Mouse (Mus musculus) WW6 (cell line): ENCODE results near the gene Syce1.
"Not testable (repeated sequence)": the region's sequence is repeated elsewhere in the genome, so short reads cannot be mapped to it uniquely, and the experiment has no call there.

Experiments used
- DNase-seq: peaks from one replicate; pipeline ENCODE4 v3.0.0-alpha.2; 2013; ENCODE audit warnings: low read depth, low spot score

Syce1 gene

DNA sequence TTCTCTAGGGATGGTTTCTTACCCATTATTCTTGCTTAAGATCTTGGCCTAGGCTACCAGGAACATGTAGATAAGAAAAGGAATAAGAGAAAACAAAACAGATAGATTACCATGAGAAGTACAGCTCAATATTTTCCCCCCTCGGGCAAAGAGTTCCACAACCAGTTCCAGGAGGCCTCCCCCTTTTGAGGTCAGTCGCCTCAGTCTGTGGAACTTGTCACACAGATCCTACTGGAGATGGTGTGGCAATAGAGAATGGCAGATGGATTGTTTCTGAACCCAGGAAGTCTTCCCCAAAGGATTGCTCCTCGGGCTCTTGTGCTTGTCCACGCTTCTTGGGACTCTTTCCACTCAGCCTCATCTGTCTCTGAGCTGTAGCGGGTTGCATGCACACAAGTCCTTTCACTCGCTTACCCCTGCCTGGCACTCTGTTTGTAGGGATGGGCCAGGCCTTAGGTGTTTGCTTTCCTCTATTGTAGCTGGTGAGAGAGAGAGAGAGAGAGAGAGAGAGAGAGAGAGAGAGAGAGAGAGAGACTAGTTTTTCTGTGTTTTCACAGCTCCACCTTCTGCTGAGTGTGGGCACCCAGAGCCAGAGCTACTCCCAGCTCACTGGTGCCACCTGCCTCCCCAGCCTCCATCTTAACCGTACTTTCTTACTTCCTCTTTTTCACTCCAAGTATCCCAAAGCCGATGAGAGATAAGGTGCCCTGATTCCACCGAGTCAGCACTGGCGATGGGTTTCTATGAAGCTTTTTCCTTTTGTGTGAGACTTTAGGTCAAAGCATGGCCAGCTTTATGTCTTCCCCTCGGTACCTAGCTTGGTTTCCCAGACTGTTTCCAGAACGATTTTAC lies 21.5 kb downstream of the Syce1 start:
- DNase-seq: no peak

DNA sequence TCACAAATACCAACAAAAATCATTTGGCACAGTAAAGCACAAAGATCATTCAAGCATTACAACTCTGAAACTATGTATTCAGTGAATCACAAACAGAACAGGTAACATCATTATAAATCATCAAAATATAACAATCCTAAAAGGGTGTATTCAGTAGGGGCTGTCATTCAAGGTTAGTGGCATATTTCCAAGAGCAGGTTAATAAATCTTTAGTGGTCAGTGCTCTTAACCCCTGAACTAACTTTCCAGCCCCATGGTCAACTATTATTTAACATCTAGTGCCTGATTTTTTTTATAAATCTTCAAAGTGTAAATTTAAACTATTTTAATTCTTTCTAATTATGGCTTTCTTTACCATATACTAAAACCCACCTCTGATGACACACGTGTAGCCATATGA lies 22.3 kb downstream of the Syce1 start:
- DNase-seq: not testable (repeated sequence)

- no peak for DNase-seq
These were observed 24.1 kb downstream of the Syce1 start, which contains the start of gene Cyp2e1 for GRCm38 (mm10) chr7:140763447-140764020. Cyp2e1 (plus strand) TSS chr7:140763739.

- no peak for DNase-seq
These were observed 27.0 kb downstream of the Syce1 start for GRCm38 (mm10) chr7:140760647-140761046.

DNA sequence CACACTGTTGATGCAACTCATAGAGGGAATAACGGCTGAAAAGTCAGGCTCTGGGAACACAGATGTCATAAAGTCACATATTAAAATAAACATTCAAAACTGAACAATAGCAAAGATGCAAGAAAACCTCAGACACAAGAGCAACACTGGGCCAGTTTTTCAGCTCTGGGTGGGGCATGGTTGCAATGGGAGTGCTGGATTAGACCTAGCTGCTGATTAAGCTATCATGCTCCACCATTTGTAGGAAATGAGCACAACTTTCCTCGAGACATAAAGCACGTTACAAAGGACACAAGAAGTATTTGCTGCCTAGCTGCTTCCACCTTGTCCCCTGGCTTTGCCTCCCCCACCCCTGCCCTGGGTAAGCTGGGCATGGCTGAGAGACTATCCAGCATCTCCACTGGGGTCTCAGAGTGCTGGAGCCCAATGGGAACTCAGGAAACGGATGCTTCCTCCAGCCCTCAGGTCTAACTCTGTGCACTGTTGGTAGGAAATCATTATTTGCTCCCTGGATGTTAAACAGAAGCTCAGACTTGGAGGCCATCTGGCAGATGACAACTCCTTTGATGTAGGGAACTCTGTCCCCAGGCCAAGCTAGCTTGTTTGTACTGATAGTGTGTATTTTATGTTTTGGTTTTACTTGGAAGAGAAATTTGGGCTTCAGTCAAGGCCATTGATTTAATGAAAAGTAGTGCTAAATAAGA lies 31.3 kb downstream of the Syce1 start:
- no peak for DNase-seq

DNA sequence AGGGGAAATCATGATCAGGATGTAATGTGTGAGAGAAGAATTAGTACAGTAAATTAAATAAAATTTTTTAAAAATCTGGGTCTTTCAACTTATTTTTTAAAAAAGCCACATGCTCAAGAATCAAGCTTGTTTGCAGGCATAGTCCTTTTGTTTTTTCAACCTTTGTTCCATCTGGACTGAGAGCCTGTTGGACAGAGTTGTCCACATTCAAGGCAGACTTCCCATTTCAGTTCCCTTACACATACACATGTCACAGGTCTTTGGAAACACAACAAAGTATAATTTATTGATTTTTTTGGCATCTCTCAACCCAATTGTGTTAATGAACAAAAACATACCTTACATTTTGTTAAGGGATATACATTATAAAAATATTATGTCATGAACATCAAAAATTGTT lies 33.1 kb downstream of the Syce1 start:
- no peak for DNase-seq

DNA sequence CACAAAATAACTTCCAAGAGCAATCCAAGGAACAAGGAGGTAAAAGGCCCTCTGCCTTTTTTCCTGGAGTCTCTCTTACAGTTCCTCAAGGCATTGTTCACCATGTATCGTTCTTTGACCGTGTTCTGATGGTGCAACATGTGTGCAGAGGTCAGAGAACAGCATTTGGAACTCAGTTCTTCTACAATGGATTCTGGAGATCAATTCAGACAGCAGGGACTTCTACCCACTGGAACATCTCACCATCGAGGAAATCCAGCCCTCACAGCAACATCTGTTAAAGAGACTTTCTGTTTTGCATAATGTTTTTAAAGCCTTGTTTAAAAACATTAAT lies 38.9 kb downstream of the Syce1 start:
- no peak for DNase-seq

DNA sequence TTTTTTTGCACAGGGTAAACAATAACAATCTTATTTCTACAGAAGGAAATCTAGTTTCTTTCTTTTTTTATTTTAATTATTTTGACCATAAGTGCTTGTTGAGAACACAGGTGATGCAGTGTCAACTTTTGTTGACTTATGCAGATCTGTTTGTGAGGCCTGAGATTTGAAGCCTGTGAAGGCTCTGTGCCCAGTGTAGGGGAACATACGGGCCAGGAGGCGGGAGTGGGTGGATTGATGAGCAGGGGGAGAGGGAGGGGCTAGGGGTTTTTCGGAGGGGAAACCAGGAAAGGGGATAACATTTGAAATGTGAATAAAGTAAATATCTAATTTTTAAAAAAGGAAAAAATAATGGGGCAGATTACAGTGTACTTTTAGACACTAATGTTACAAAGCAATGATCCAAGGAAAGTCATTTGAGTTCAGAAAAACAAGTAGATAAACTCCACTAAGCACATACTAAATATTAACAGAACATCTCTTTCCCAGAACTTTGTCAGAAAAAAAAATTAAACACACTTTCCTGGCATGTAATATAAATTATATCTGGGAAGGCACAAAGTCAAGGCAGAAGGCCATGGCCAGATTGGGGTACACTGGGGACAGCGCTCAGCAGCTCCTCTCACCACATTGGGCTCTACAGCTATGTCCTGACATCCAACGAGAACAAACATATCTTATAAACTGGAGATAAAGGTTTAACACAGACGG lies 39.4 kb downstream of the Syce1 start:
- no peak for DNase-seq

- DNase-seq: no peak
These were observed 40.2 kb downstream of the Syce1 start for GRCm38 (mm10) chr7:140747402-140747801.

GRCm38 (mm10) chr7:140733162-140733561 lies 54.5 kb downstream of the Syce1 start:
- DNase-seq: no peak
